Mouse (Mus musculus): ENCODE data around the gene Zbtb17.

- TF ChIP-seq POLR2A (IDR thresholded peaks at IDR 0.05; ENCODE audit: borderline replicate concordance, control insufficient read depth, low read depth, low read length) = no peak
- no peak for TF ChIP-seq CTCF (IDR thresholded peaks at IDR 0.05; ENCODE audit: control insufficient read depth, insufficient read depth, low read length)
Observed at GRCm38 (mm10) chr4:141405314-141405622, 39.2 kb upstream of the Zbtb17 start.
